Mouse (Mus musculus) liver, adult 2 months (tissue): Measurements from ENCODE around the gene Ppara.

Experiments used
- CTCF ChIP-seq: fragments of 200-500 bp; IDR thresholded peaks from 2 replicates; pipeline ENCODE4 v1.5.1; 2011; ENCODE audit warnings: low read depth, low read length, control low read depth
- POLR2A ChIP-seq: fragments of 200-500 bp; IDR thresholded peaks from 2 replicates; pipeline ENCODE4 v1.6.1; 2011; ENCODE audit warnings: low read length, control low read depth; ENCODE audit not compliant: insufficient read depth; ENCODE audit errors: extremely low read depth

DNA sequence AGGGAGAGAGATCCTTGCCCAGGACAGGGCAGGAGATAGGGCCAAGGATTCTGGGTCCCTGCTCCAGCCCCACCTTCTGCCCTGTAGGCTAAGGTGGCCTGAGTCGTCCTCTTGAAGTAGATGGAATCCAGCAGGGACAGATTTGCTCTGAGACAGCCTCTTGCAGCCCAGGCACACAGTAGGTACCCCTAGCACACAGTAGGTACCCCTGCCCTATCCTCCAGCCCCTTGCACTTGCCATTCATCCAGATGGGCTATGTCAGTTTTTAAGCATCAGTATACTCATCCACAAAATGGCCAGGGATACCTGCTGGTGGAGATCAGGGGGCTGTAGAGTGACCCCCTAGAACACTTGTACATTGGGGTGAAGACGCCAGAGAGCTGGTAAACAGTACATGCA is 41.0 kb upstream of the Ppara start:
- TF ChIP-seq CTCF (no peak), POLR2A (no peak)
